Mouse (Mus musculus) WW6 (cell line): ENCODE results near the gene Vps11.
"Not testable (repeated sequence)": the region's sequence is repeated elsewhere in the genome, so short reads cannot be mapped to it uniquely, and the experiment has no call there.

Source experiments
- DNase-seq: peaks from one replicate; pipeline ENCODE4 v3.0.0-alpha.2; 2013; ENCODE audit warnings: low read depth, low spot score

Gene Vps11

GRCm38 (mm10) chr9:44361190-44361917 lies at the start of gene Vps11:
Gene Vps11 (minus strand): TSS chr9:44361670.
- DNase-seq, result peak; percentile 95

- DNase-seq, result no peak
Measured at GRCm38 (mm10) chr9:44410647-44411336, 49.3 kb upstream of the Vps11 start.

GRCm38 (mm10) chr9:44408693-44409092 lies 47.2 kb upstream of the Vps11 start:
- not testable (repeated sequence) for DNase-seq

GRCm38 (mm10) chr9:44407752-44408097 lies 46.3 kb upstream of the Vps11 start:
- no peak for DNase-seq

GRCm38 (mm10) chr9:44406906-44407751 lies 45.7 kb upstream of the Vps11 start, which contains the start of the genes Rps25 and Trappc4:
Gene Rps25 (plus strand): TSS chr9:44407139.
Gene Trappc4 (minus strand): TSS chr9:44407600.
- peak; percentile 86 for DNase-seq

- no peak for DNase-seq
Measured at GRCm38 (mm10) chr9:44405011-44405410, 43.5 kb upstream of the Vps11 start.

- no peak for DNase-seq
Measured at GRCm38 (mm10) chr9:44401081-44401480, 39.6 kb upstream of the Vps11 start.

- DNase-seq, result no peak
Measured at GRCm38 (mm10) chr9:44399795-44400114, 38.3 kb upstream of the Vps11 start.

GRCm38 (mm10) chr9:44399114-44399794 lies 37.8 kb upstream of the Vps11 start:
- DNase-seq, result no peak

- DNase-seq, result no peak
Measured at GRCm38 (mm10) chr9:44398551-44398950, 37.1 kb upstream of the Vps11 start.

GRCm38 (mm10) chr9:44398087-44398486 lies 36.6 kb upstream of the Vps11 start:
- DNase-seq, result no peak

- peak; percentile 65 for DNase-seq
Measured at GRCm38 (mm10) chr9:44396684-44397411, 35.4 kb upstream of the Vps11 start, which contains the start of gene Slc37a4. Gene Slc37a4 (plus strand): TSS chr9:44396852.

- no peak for DNase-seq
Measured at GRCm38 (mm10) chr9:44391466-44391865, 30.0 kb upstream of the Vps11 start.

- DNase-seq, result no peak
Measured at GRCm38 (mm10) chr9:44389273-44389672, 27.8 kb upstream of the Vps11 start.

GRCm38 (mm10) chr9:44387221-44387620 lies 25.8 kb upstream of the Vps11 start:
- DNase-seq, result no peak

- no peak for DNase-seq
Measured at GRCm38 (mm10) chr9:44384596-44384995, 23.1 kb upstream of the Vps11 start.

- DNase-seq, result no peak
Measured at GRCm38 (mm10) chr9:44379862-44380261, 18.4 kb upstream of the Vps11 start.

GRCm38 (mm10) chr9:44379054-44379834 lies 17.8 kb upstream of the Vps11 start, which contains the start of gene Hyou1:
Gene Hyou1 (plus strand): TSS chr9:44379490.
- peak; percentile 93 for DNase-seq

GRCm38 (mm10) chr9:44378153-44378730 lies 16.8 kb upstream of the Vps11 start:
- DNase-seq, result no peak

- not testable (repeated sequence) for DNase-seq
Measured at GRCm38 (mm10) chr9:44377335-44377734, 15.9 kb upstream of the Vps11 start.
